Mouse (Mus musculus) megakaryocyte, embryonic 14.5 days (primary cell): Measurements from ENCODE around the gene Ift80.
"Not testable (repeated sequence)": the region's sequence is repeated elsewhere in the genome, so short reads cannot be mapped to it uniquely, and the experiment has no call there.

ENCODE experiments used
- FLI1 ChIP-seq: IDR thresholded peaks from 2 replicates; pipeline ENCODE4 v1.6.1; 2012; ENCODE audit warnings: low read length, inconsistent platforms, mixed read lengths
- GATA1 ChIP-seq: IDR thresholded peaks from 3 replicates; pipeline ENCODE4 v1.6.1; 2012; ENCODE audit warnings: mixed read lengths, low read length, inconsistent platforms, borderline replicate concordance

- TF ChIP-seq GATA1, FLI1: not testable (repeated sequence)
Observed at GRCm38 (mm10) chr3:68902636-68903035, 101.7 kb downstream of the Ift80 start.
